Mouse (Mus musculus) lung, postnatal 0 days (tissue): ENCODE results near the gene Nanos2.

Experiments used
- CTCF ChIP-seq: IDR thresholded peaks from 2 replicates; pipeline ENCODE4 v1.5.1; 2016; ENCODE audit warnings: antibody characterized with exemption, mild to moderate bottlenecking
- EP300 ChIP-seq: IDR thresholded peaks from 2 replicates; pipeline ENCODE4 v1.6.1; 2016; ENCODE audit warnings: antibody characterized with exemption, mild to moderate bottlenecking, control low read depth

- TF ChIP-seq CTCF (peak; percentile 41), EP300 (no peak)
Measured at GRCm38 (mm10) chr7:18989995-18990394, 2.8 kb downstream of the Nanos2 start.
